Mouse (Mus musculus): Measurements from ENCODE around the gene Slc25a13.

DNA sequence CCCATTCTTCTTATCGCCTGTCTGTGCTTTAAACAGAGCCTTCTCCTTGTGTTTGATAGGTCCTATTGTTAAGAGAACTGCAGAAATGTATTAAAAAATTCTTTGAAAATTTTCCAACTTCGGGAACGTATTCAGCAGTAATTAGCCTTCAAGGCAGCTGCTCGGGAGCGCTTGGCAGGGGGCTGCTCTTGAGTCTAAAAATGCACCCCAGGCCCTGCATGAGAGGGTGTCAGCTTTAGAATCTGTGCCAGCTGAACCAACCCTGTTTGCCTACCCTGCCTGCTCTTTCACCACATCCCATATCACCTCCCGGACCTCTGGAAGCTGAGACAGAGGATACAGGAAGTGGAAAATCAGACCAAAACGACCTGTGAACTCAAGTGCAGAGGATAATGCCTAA lies 223.9 kb downstream of the Slc25a13 start:
- TF ChIP-seq CTCF (IDR thresholded peaks at IDR 0.05; ENCODE audit: extremely low read depth, insufficient read depth, insufficient read length, insufficient replicate concordance) = no peak
- TF ChIP-seq POLR2A (IDR thresholded peaks at IDR 0.05; ENCODE audit: low read depth, low read length) = no peak
